Mouse (Mus musculus) myocyte (in vitro differentiated cells): ENCODE measurements around the gene Myh7b. TPM values are rescaled to one million over a fixed set of nuclear protein-coding genes. Genes with fewer than 3 reads are reported as not detected.

Experiments
- H3K27me3 ChIP-seq: one replicate; pipeline ENCODE4 v1.6.1; 2011; ENCODE audit not compliant: control insufficient read depth, insufficient read depth, insufficient read length
- H3K36me3 ChIP-seq: one replicate; pipeline ENCODE4 v1.6.1; 2011; ENCODE audit not compliant: control insufficient read depth, insufficient read depth
- H3K4me2 ChIP-seq: one replicate; pipeline ENCODE4 v1.6.1; 2011; ENCODE audit warnings: low read depth, control low read depth
- H3K4me3 ChIP-seq: one replicate; pipeline ENCODE4 v1.5.1; 2011; ENCODE audit warnings: mild to moderate bottlenecking, control low read depth, moderate library complexity
- H3K79me2 ChIP-seq: one replicate; pipeline ENCODE4 v1.6.1; 2011; ENCODE audit not compliant: control insufficient read depth, insufficient read depth
- H3ac ChIP-seq: one replicate; pipeline ENCODE4 v1.6.1; 2011; ENCODE audit not compliant: control insufficient read depth, insufficient read length
- CEBPB ChIP-seq: IDR thresholded peaks from 2 replicates; pipeline ENCODE4 v1.6.1; 2011; ENCODE audit warnings: mild to moderate bottlenecking, moderate library complexity; ENCODE audit not compliant: poor library complexity, insufficient read depth, severe bottlenecking
- E2F4 ChIP-seq: IDR thresholded peaks from one replicate; pipeline ENCODE4 v1.6.1; 2011; ENCODE audit warnings: mild to moderate bottlenecking, control low read depth, moderate library complexity; ENCODE audit not compliant: insufficient read depth
- MAX ChIP-seq: IDR thresholded peaks from one replicate; pipeline ENCODE4 v1.6.1; 2011; ENCODE audit warnings: low read depth, mild to moderate bottlenecking, control low read depth
- MYOD1 ChIP-seq, 3 experiments: IDR thresholded peaks; one replicate each; pipeline ENCODE4 v1.6.1; 2011; ENCODE audit warnings: control low read depth in 2 of 3, low read depth in 2 of 3, mild to moderate bottlenecking in 2 of 3, moderate library complexity in 1 of 3; ENCODE audit not compliant: insufficient read length in 2 of 3, control insufficient read depth in 1 of 3
- MYOG ChIP-seq, 3 experiments: IDR thresholded peaks; one replicate each; pipeline ENCODE4 v1.6.1; 2011; ENCODE audit warnings: control low read depth in 2 of 3, low read depth in 2 of 3, mild to moderate bottlenecking in 2 of 3; ENCODE audit not compliant: insufficient read length in 2 of 3, control insufficient read depth in 1 of 3, insufficient read depth in 1 of 3
- POLR2A ChIP-seq: IDR thresholded peaks from one replicate; pipeline ENCODE4 v1.6.1; 2011; ENCODE audit warnings: low read depth, mild to moderate bottlenecking, control low read depth, moderate library complexity; ENCODE audit not compliant: insufficient read length
- POLR2AphosphoS2 ChIP-seq: IDR thresholded peaks from one replicate; pipeline ENCODE4 v1.6.1; 2011; ENCODE audit warnings: low read depth, control low read depth; ENCODE audit not compliant: insufficient read length
- REST ChIP-seq: IDR thresholded peaks from one replicate; pipeline ENCODE4 v1.6.1; 2011; ENCODE audit warnings: mild to moderate bottlenecking, control low read depth, moderate library complexity; ENCODE audit not compliant: insufficient read depth, insufficient read length
- SRF ChIP-seq: IDR thresholded peaks from one replicate; pipeline ENCODE4 v1.6.1; 2011; ENCODE audit warnings: low read depth; ENCODE audit not compliant: control insufficient read depth, insufficient read length
- TCF12 ChIP-seq: IDR thresholded peaks from one replicate; pipeline ENCODE4 v1.6.1; 2011; ENCODE audit warnings: mild to moderate bottlenecking, control low read depth; ENCODE audit not compliant: poor library complexity, insufficient read depth, severe bottlenecking
- TCF3 ChIP-seq: IDR thresholded peaks from one replicate; pipeline ENCODE4 v1.6.1; 2011; ENCODE audit warnings: low read depth, control low read depth; ENCODE audit not compliant: insufficient read length
- USF1 ChIP-seq: IDR thresholded peaks from one replicate; pipeline ENCODE4 v1.6.1; 2011; ENCODE audit warnings: low read depth, mild to moderate bottlenecking, control low read depth, moderate library complexity
- polyA plus RNA-seq: library from polyadenylated mRNA; unstranded; fragments of >200 nt; fragmentation: generic; extraction: Trizol; gene quantifications from one replicate; pipeline ENCODE4 v1.2.1, GENCODE M21; 2012; ENCODE audit warnings: missing spikeins

Gene Myh7b
- polyA plus RNA-seq, 1 experiment, result 12.2 TPM

- H3K4me3 ChIP-seq, result no peak overlapping the region
- no peaks in the 10 kb centered on the region for H3K27me3 ChIP-seq
- no peak overlapping the region for H3K4me2 ChIP-seq
- no peaks in the 10 kb centered on the region for H3K79me2 ChIP-seq
- TF ChIP-seq MYOG (IDR thresholded peaks at IDR 0.05; ENCODE audit: control insufficient read depth in 1 of 3, insufficient read depth in 1 of 3, insufficient read length in 2 of 3, low read depth in 2 of 3) (no peak), E2F4 (no peak), POLR2A (no peak), MYOD1 (IDR thresholded peaks at IDR 0.05; ENCODE audit: control insufficient read depth in 1 of 3, insufficient read length in 2 of 3, low read depth in 2 of 3) (no peak), TCF12 (no peak), SRF (no peak), MAX (no peak), REST (no peak), USF1 (no peak), TCF3 (no peak), CEBPB (no peak), POLR2AphosphoS2 (no peak)
- H3ac ChIP-seq, result no peak overlapping the region
- peaks cover 19% of the 10 kb centered on the region for H3K36me3 ChIP-seq
Observed at GRCm38 (mm10) chr2:155573001-155573400, 38.0 kb upstream of the Myh7b start.

GRCm38 (mm10) chr2:155573996-155574395 is 37.0 kb upstream of the Myh7b start:
- no peak for TF ChIP-seq USF1
- TF ChIP-seq CEBPB, result no peak
- Histone ChIP-seq H3ac (no peak overlapping the region), H3K4me3 (no peak overlapping the region), H3K79me2 (no peaks in the 10 kb centered on the region), H3K36me3 (peaks cover 19% of the 10 kb centered on the region), H3K4me2 (no peak overlapping the region), H3K27me3 (no peaks in the 10 kb centered on the region)

- TF ChIP-seq REST (no peak), POLR2A (no peak), CEBPB (no peak), TCF12 (no peak), USF1 (no peak), TCF3 (no peak), E2F4 (no peak), MYOD1 (IDR thresholded peaks at IDR 0.05; ENCODE audit: control insufficient read depth in 1 of 3, insufficient read length in 2 of 3, low read depth in 2 of 3) (no peak), MYOG (IDR thresholded peaks at IDR 0.05; ENCODE audit: control insufficient read depth in 1 of 3, insufficient read depth in 1 of 3, insufficient read length in 2 of 3, low read depth in 2 of 3) (no peak), MAX (no peak)
- no peak overlapping the region for H3ac ChIP-seq
- no peaks in the 10 kb centered on the region for H3K79me2 ChIP-seq
- peaks cover 19% of the 10 kb centered on the region for H3K36me3 ChIP-seq
- H3K4me3 ChIP-seq, result no peak overlapping the region
- no peak overlapping the region for H3K4me2 ChIP-seq
- no peaks in the 10 kb centered on the region for H3K27me3 ChIP-seq
Observed at GRCm38 (mm10) chr2:155574700-155575099, 36.3 kb upstream of the Myh7b start.

GRCm38 (mm10) chr2:155576656-155577055 is 34.4 kb upstream of the Myh7b start:
- H3K36me3 ChIP-seq, result peaks cover 12% of the 10 kb centered on the region
- no peak overlapping the region for H3K4me2 ChIP-seq
- H3K27me3 ChIP-seq, result no peaks in the 10 kb centered on the region
- no peak overlapping the region for H3K4me3 ChIP-seq
- no peaks in the 10 kb centered on the region for H3K79me2 ChIP-seq
- no peak overlapping the region for H3ac ChIP-seq
- no peak for TF ChIP-seq MAX
- no peak for TF ChIP-seq TCF3
- TF ChIP-seq MYOD1 (IDR thresholded peaks at IDR 0.05; ENCODE audit: control insufficient read depth in 1 of 3, insufficient read length in 2 of 3, low read depth in 2 of 3), result no peak
- no peak for TF ChIP-seq MYOG (IDR thresholded peaks at IDR 0.05; ENCODE audit: control insufficient read depth in 1 of 3, insufficient read depth in 1 of 3, insufficient read length in 2 of 3, low read depth in 2 of 3)
- no peak for TF ChIP-seq USF1
- TF ChIP-seq E2F4, result no peak
- no peak for TF ChIP-seq REST
- no peak for TF ChIP-seq POLR2AphosphoS2
- TF ChIP-seq TCF12, result no peak
- TF ChIP-seq CEBPB, result no peak
- no peak for TF ChIP-seq POLR2A
- TF ChIP-seq SRF, result no peak

GRCm38 (mm10) chr2:155580331-155580730 is 30.7 kb upstream of the Myh7b start:
- H3K79me2 ChIP-seq, result no peaks in the 10 kb centered on the region
- H3ac ChIP-seq, result no peak overlapping the region
- peaks cover 5% of the 10 kb centered on the region for H3K36me3 ChIP-seq
- no peaks in the 10 kb centered on the region for H3K27me3 ChIP-seq
- H3K4me2 ChIP-seq, result no peak overlapping the region
- no peak overlapping the region for H3K4me3 ChIP-seq
- TF ChIP-seq USF1 (no peak), TCF3 (no peak), CEBPB (no peak)
